ENCODE assay signal across 17 mouse cellular contexts in the genomic region with DNA sequence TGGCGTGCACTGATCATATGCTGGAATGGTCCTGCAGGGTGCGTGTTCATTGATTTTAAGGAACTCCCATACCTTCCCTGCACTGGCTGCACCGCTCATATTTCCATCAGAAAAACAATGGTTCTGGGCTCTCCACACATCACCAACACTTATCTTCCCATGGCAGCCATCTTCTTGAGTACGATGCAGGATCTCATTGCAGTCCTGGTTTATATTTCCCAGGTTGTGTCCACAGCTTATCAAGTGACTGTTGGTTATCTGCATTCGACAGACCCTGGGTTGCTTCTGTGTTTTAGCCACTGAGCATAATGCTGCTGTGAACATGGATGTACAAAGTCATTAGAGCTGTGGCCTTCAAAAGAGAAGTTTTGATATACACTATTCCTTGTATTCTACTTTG. TPM values are rescaled to one million over a fixed set of nuclear protein-coding genes. Genes with fewer than 3 reads are reported as not detected.
"Had no signal": no experiment of that assay in that cellular context is flagged by ENCODE, and none has a peak within 500 bp of the region (broad histone marks: within the 10 kb centered on the region; RNA-seq: fewer than 3 reads in every experiment).

No protein-coding gene starts in this region.

- DNase-seq: lung, adult 18-20 months; lung, embryonic 14.5 days; lung, postnatal 10 days; lung, postnatal 4 days; right cerebral cortex, postnatal 14 days; thymus, postnatal 14 days; thymus, postnatal 36 days had no signal

- H3K9me3 ChIP-seq: liver, embryonic 15.5 days; megakaryocyte, embryonic 14.5 days; midbrain, embryonic 10.5 days; midbrain, embryonic 12.5 days; midbrain, embryonic 15.5 days; neural tube, embryonic 12.5 days; stomach, embryonic 15.5 days had no signal

- ATAC-seq: midbrain, embryonic 15.5 days had no signal

- H3K4me2 ChIP-seq: liver, embryonic 15.5 days; lung, embryonic 14.5 days; midbrain, embryonic 12.5 days; midbrain, embryonic 15.5 days; neural tube, embryonic 12.5 days; stomach, embryonic 15.5 days had no signal

- H3K4me1 ChIP-seq: liver, embryonic 15.5 days; megakaryocyte, embryonic 14.5 days; midbrain, embryonic 10.5 days; midbrain, embryonic 12.5 days; midbrain, embryonic 15.5 days; neural tube, embryonic 12.5 days; stomach, embryonic 15.5 days had no signal

- H3K27ac ChIP-seq: liver, embryonic 15.5 days; midbrain, embryonic 10.5 days; midbrain, embryonic 12.5 days; midbrain, embryonic 15.5 days; neural tube, embryonic 12.5 days; stomach, embryonic 15.5 days; stomach, postnatal 0 days had no signal

- H3K27me3 ChIP-seq: liver, embryonic 15.5 days; midbrain, embryonic 12.5 days; midbrain, embryonic 15.5 days; neural tube, embryonic 12.5 days; stomach, embryonic 15.5 days had no signal

- H3K36me3 ChIP-seq: liver, embryonic 15.5 days; midbrain, embryonic 10.5 days; midbrain, embryonic 12.5 days; midbrain, embryonic 15.5 days; neural tube, embryonic 12.5 days; stomach, embryonic 15.5 days had no signal

- H3K4me3 ChIP-seq: liver, embryonic 15.5 days; megakaryocyte, embryonic 14.5 days; midbrain, embryonic 10.5 days; midbrain, embryonic 12.5 days; midbrain, embryonic 15.5 days; neural tube, embryonic 12.5 days; stomach, embryonic 15.5 days had no signal

- H3K9ac ChIP-seq: liver, embryonic 15.5 days; lung, embryonic 14.5 days; midbrain, embryonic 12.5 days; midbrain, embryonic 15.5 days; neural tube, embryonic 12.5 days; stomach, embryonic 15.5 days had no signal

RNA-seq across cellular contexts. Expression of gene Enox1, which starts 26.0 kb away (rescaled TPM):
- total RNA-seq: monocyte, adult 5-6 weeks; neutrophil, adult 5-6 weeks had no signal
